Mouse (Mus musculus): ENCODE measurements around the gene Slc25a11. TPM values are rescaled to one million over a fixed set of nuclear protein-coding genes. Genes with fewer than 3 reads are reported as not detected.
A peak's percentile ranks its signal among the peaks of the same experiment; 100 is the strongest.

The Slc25a11 gene
- polyA plus RNA-seq, 1 experiment from 2014 or later, result 221 TPM

DNA sequence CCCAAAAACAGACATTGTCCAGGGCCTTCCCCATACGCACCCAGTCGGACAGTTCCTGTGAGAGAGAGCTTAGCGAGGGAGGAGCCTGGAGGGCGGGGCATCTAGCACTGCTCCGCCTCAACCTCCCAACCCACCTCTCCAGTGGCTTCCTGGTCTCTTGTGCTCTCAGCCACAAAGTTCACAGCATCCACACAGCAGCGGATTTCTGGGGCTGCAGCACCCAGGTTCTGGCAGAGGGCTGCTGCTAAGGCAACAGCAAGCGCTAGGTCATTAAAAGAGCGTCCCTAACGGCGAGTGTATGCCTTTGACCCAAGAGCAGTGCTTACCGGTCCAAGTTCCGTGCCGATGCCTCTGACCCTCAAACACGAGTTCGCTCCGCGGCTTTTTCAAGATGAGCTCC, 32.2 kb downstream of the Slc25a11 start:
- WGBS (ENCODE audit: insufficient replicate concordance), result 3% methylated on average over 17 of the region's 17 CpGs
- H3K4me2 ChIP-seq, result peak overlapping the region; percentile 95
- ATAC-seq (replicated peaks; ENCODE audit: insufficient number of reproducible peaks, low FRiP score, low TSS enrichment), result peak; percentile 70; the same call in 1 of the 2 replicates
- H3K4me3 ChIP-seq (ENCODE audit: low read depth, low read length), result peak overlapping the region; percentile 45
- H3K27me3 ChIP-seq (ENCODE audit: control insufficient read depth, insufficient read depth, low read length), result peaks cover 8% of the 10 kb centered on the region
- H3K9me3 ChIP-seq (replicated peaks; ENCODE audit: control insufficient read depth, low read length), result no peaks in the 10 kb centered on the region
- peaks cover 11% of the 10 kb centered on the region for H3K4me1 ChIP-seq (ENCODE audit: control insufficient read depth, insufficient read depth, low read length)
- peaks cover 19% of the 10 kb centered on the region for H3K36me3 ChIP-seq (ENCODE audit: control insufficient read depth, insufficient read depth, low read length)
- peak overlapping the region; percentile 69 for H3K9ac ChIP-seq (ENCODE audit: low read depth, low read length)
- peak overlapping the region; percentile 3; the same call in 1 of the 2 replicates for H3K27ac ChIP-seq (ENCODE audit: low read depth, low read length)

DNA sequence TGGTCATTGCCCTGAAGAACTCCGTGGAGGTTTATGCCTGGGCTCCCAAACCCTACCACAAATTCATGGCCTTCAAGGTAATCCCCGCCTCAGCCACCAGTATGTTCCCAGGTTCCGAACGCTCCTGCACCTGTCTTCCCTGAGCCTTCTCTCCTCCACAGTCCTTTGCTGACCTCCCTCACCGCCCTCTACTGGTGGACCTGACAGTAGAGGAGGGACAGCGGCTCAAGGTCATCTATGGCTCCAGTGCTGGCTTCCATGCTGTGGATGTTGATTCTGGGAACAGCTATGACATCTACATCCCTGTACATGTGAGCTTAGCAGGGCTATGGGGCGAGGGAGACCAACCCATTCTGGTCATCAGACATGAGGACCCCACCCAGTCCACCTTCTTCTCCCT, 34.8 kb downstream of the Slc25a11 start:
- Histone ChIP-seq H3K4me3 (ENCODE audit: low read depth, low read length) (no peak overlapping the region), H3K9me3 (replicated peaks; ENCODE audit: control insufficient read depth, low read length) (no peaks in the 10 kb centered on the region), H3K27ac (ENCODE audit: low read depth, low read length) (no peak overlapping the region), H3K4me1 (ENCODE audit: control insufficient read depth, insufficient read depth, low read length) (peaks cover 11% of the 10 kb centered on the region), H3K36me3 (ENCODE audit: control insufficient read depth, insufficient read depth, low read length) (peaks cover 36% of the 10 kb centered on the region), H3K27me3 (ENCODE audit: control insufficient read depth, insufficient read depth, low read length) (peaks cover 8% of the 10 kb centered on the region), H3K4me2 (no peak overlapping the region), H3K9ac (ENCODE audit: low read depth, low read length) (no peak overlapping the region)
- 68% methylated on average over 7 of the region's 7 CpGs for WGBS (ENCODE audit: insufficient replicate concordance)
- no peak for ATAC-seq (replicated peaks; ENCODE audit: insufficient number of reproducible peaks, low FRiP score, low TSS enrichment)

- Histone ChIP-seq H3K27me3 (ENCODE audit: control insufficient read depth, insufficient read depth, low read length) (peaks cover 1% of the 10 kb centered on the region), H3K9me3 (replicated peaks; ENCODE audit: control insufficient read depth, low read length) (no peaks in the 10 kb centered on the region), H3K4me1 (ENCODE audit: control insufficient read depth, insufficient read depth, low read length) (peaks cover 11% of the 10 kb centered on the region), H3K36me3 (ENCODE audit: control insufficient read depth, insufficient read depth, low read length) (peaks cover 49% of the 10 kb centered on the region), H3K27ac (ENCODE audit: low read depth, low read length) (no peak overlapping the region), H3K9ac (ENCODE audit: low read depth, low read length) (no peak overlapping the region), H3K4me2 (no peak overlapping the region), H3K4me3 (ENCODE audit: low read depth, low read length) (no peak overlapping the region)
- ATAC-seq (replicated peaks; ENCODE audit: insufficient number of reproducible peaks, low FRiP score, low TSS enrichment), result no peak
- 85% methylated on average over 4 of the region's 4 CpGs for WGBS (ENCODE audit: insufficient replicate concordance)
Observed at GRCm38 (mm10) chr11:70610752-70611151, 36.5 kb downstream of the Slc25a11 start.

GRCm38 (mm10) chr11:70608381-70609066, 38.8 kb downstream of the Slc25a11 start:
- WGBS (ENCODE audit: insufficient replicate concordance), result 85% methylated on average over 26 of the region's 26 CpGs
- no peak for ATAC-seq (replicated peaks; ENCODE audit: insufficient number of reproducible peaks, low FRiP score, low TSS enrichment)
- no peaks in the 10 kb centered on the region for H3K9me3 ChIP-seq (replicated peaks; ENCODE audit: control insufficient read depth, low read length)

DNA sequence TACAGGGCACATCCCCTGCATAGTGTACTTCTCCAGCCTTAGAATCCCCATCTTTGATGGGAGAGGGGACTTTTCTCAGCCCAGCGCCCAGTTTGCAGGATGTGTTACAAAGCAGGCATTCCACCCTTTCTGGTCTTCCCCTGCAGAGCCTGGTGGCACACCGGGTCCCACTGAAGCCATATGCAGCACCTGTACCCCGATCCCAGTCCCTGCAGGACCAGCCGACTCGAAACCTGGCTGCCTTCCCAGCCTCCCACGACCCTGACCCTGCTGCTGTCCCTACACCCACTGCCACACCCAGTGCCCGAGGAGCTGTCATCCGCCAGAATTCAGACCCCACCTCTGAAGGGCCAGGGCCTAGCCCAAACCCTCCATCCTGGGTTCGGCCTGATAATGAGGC, 39.7 kb downstream of the Slc25a11 start:
- Histone ChIP-seq H3K27me3 (ENCODE audit: control insufficient read depth, insufficient read depth, low read length) (no peaks in the 10 kb centered on the region), H3K4me1 (ENCODE audit: control insufficient read depth, insufficient read depth, low read length) (no peaks in the 10 kb centered on the region), H3K4me2 (no peak overlapping the region), H3K36me3 (ENCODE audit: control insufficient read depth, insufficient read depth, low read length) (peaks cover 47% of the 10 kb centered on the region), H3K9ac (ENCODE audit: low read depth, low read length) (no peak overlapping the region), H3K4me3 (ENCODE audit: low read depth, low read length) (no peak overlapping the region), H3K27ac (ENCODE audit: low read depth, low read length) (no peak overlapping the region), H3K9me3 (replicated peaks; ENCODE audit: control insufficient read depth, low read length) (no peaks in the 10 kb centered on the region)
- ATAC-seq (replicated peaks; ENCODE audit: insufficient number of reproducible peaks, low FRiP score, low TSS enrichment), result no peak
- 92% methylated on average over 9 of the region's 9 CpGs for WGBS (ENCODE audit: insufficient replicate concordance)

More at GRCm38 (mm10) chr11:70608381-70609066, 38.8 kb downstream of the Slc25a11 start:
- no peaks in the 10 kb centered on the region for H3K4me1 ChIP-seq (ENCODE audit: control insufficient read depth, insufficient read depth, low read length)
- H3K27ac ChIP-seq (ENCODE audit: low read depth, low read length), result no peak overlapping the region
- no peak overlapping the region for H3K4me3 ChIP-seq (ENCODE audit: low read depth, low read length)
- no peak overlapping the region for H3K9ac ChIP-seq (ENCODE audit: low read depth, low read length)
- H3K36me3 ChIP-seq (ENCODE audit: control insufficient read depth, insufficient read depth, low read length), result peaks cover 54% of the 10 kb centered on the region
- no peak overlapping the region for H3K4me2 ChIP-seq
- no peaks in the 10 kb centered on the region for H3K27me3 ChIP-seq (ENCODE audit: control insufficient read depth, insufficient read depth, low read length)

GRCm38 (mm10) chr11:70606717-70607116, 40.6 kb downstream of the Slc25a11 start:
- no peak overlapping the region for H3K27ac ChIP-seq (ENCODE audit: low read depth, low read length)
- no peaks in the 10 kb centered on the region for H3K27me3 ChIP-seq (ENCODE audit: control insufficient read depth, insufficient read depth, low read length)
- no peaks in the 10 kb centered on the region for H3K4me1 ChIP-seq (ENCODE audit: control insufficient read depth, insufficient read depth, low read length)
- peaks cover 42% of the 10 kb centered on the region for H3K36me3 ChIP-seq (ENCODE audit: control insufficient read depth, insufficient read depth, low read length)
- H3K4me2 ChIP-seq, result no peak overlapping the region
- H3K9ac ChIP-seq (ENCODE audit: low read depth, low read length), result no peak overlapping the region
- no peaks in the 10 kb centered on the region for H3K9me3 ChIP-seq (replicated peaks; ENCODE audit: control insufficient read depth, low read length)
- 69% methylated on average over 12 of the region's 12 CpGs for WGBS (ENCODE audit: insufficient replicate concordance)
- H3K4me3 ChIP-seq (ENCODE audit: low read depth, low read length), result no peak overlapping the region
- ATAC-seq (replicated peaks; ENCODE audit: insufficient number of reproducible peaks, low FRiP score, low TSS enrichment), result no peak

GRCm38 (mm10) chr11:70605024-70605566, 42.2 kb downstream of the Slc25a11 start:
- Histone ChIP-seq H3K27me3 (ENCODE audit: control insufficient read depth, insufficient read depth, low read length) (no peaks in the 10 kb centered on the region), H3K27ac (ENCODE audit: low read depth, low read length) (no peak overlapping the region), H3K9me3 (replicated peaks; ENCODE audit: control insufficient read depth, low read length) (no peaks in the 10 kb centered on the region), H3K36me3 (ENCODE audit: control insufficient read depth, insufficient read depth, low read length) (peaks cover 34% of the 10 kb centered on the region), H3K4me1 (ENCODE audit: control insufficient read depth, insufficient read depth, low read length) (no peaks in the 10 kb centered on the region), H3K9ac (ENCODE audit: low read depth, low read length) (no peak overlapping the region), H3K4me2 (no peak overlapping the region), H3K4me3 (ENCODE audit: low read depth, low read length) (no peak overlapping the region)
- no peak for ATAC-seq (replicated peaks; ENCODE audit: insufficient number of reproducible peaks, low FRiP score, low TSS enrichment)
- WGBS (ENCODE audit: insufficient replicate concordance), result 54% methylated on average over 14 of the region's 14 CpGs

GRCm38 (mm10) chr11:70598451-70598953, 48.8 kb downstream of the Slc25a11 start:
- peaks cover 5% of the 10 kb centered on the region; the same call in 1 of the 2 replicates for H3K36me3 ChIP-seq (ENCODE audit: control insufficient read depth, insufficient read depth, low read length)
- no peaks in the 10 kb centered on the region for H3K9me3 ChIP-seq (replicated peaks; ENCODE audit: control insufficient read depth, low read length)
- H3K9ac ChIP-seq (ENCODE audit: low read depth, low read length), result no peak overlapping the region
- peaks cover 8% of the 10 kb centered on the region; the same call in 1 of the 2 replicates for H3K4me1 ChIP-seq (ENCODE audit: control insufficient read depth, insufficient read depth, low read length)
- H3K4me2 ChIP-seq, result no peak overlapping the region
- H3K27ac ChIP-seq (ENCODE audit: low read depth, low read length), result no peak overlapping the region
- ATAC-seq (replicated peaks; ENCODE audit: insufficient number of reproducible peaks, low FRiP score, low TSS enrichment), result no peak
- H3K4me3 ChIP-seq (ENCODE audit: low read depth, low read length), result no peak overlapping the region
- H3K27me3 ChIP-seq (ENCODE audit: control insufficient read depth, insufficient read depth, low read length), result no peaks in the 10 kb centered on the region
- 92% methylated on average over 9 of the region's 9 CpGs for WGBS (ENCODE audit: insufficient replicate concordance)

Data from heart, embryonic 11.5 days (tissue).